Mouse (Mus musculus) hindbrain, embryonic 10.5 days (tissue): ENCODE results near the gene Smad1. TPM values are rescaled to one million over a fixed set of nuclear protein-coding genes. Genes with fewer than 3 reads are reported as not detected.

Experiments used
- DNase-seq: peaks from one replicate; pipeline ENCODE4 v3.0.0-alpha.2; 2017; ENCODE audit warnings: low spot score
- H3K27ac ChIP-seq: fragments of 300-500 bp; sonication (generic); 2 replicates; pipeline ENCODE4 v1.5.1; 2016; ENCODE audit warnings: mild to moderate bottlenecking, moderate library complexity
- H3K27me3 ChIP-seq: fragments of 300-500 bp; sonication (generic); 2 replicates; pipeline ENCODE4 v1.6.1; 2016; ENCODE audit warnings: mild to moderate bottlenecking; ENCODE audit not compliant: poor library complexity, insufficient read depth, severe bottlenecking
- H3K36me3 ChIP-seq: fragments of 300-500 bp; sonication (generic); 2 replicates; pipeline ENCODE4 v1.6.1; 2016; ENCODE audit warnings: mild to moderate bottlenecking, moderate library complexity
- H3K4me1 ChIP-seq: fragments of 300-500 bp; sonication (generic); replicated peaks from 2 replicates; pipeline ENCODE4 v1.6.1; 2016; ENCODE audit warnings: mild to moderate bottlenecking
- H3K4me3 ChIP-seq: fragments of 300-500 bp; sonication (generic); 2 replicates; pipeline ENCODE4 v1.5.1; 2016; ENCODE audit warnings: mild to moderate bottlenecking, moderate library complexity
- H3K9me3 ChIP-seq: fragments of 300-500 bp; sonication (generic); 2 replicates; pipeline ENCODE4 v1.6.1; 2016; ENCODE audit warnings: mild to moderate bottlenecking, moderate library complexity
- WGBS: fragments of 180-500 bp; shearing (Covaris S2); methylation state at CpG from one replicate; pipeline ENCODE4 v1.1.7; 2016; 5-methylcytosine and 5-hydroxymethylcytosine counted together
- polyA plus RNA-seq: library from polyadenylated mRNA; unstranded; fragments of >200 nt; fragmentation: Nextera tagmentation; extraction: Ambion mirVana; gene quantifications from 2 replicates; pipeline ENCODE4 v1.2.1, GENCODE M21; 2016

Smad1 gene
- polyA plus RNA-seq, 1 experiment from 2014 or later, result 45.9 TPM

GRCm38 (mm10) chr8:79301548-79301947 is 97.8 kb downstream of the Smad1 start:
- Histone ChIP-seq H3K36me3 (no peaks in the 10 kb centered on the region), H3K27ac (no peak overlapping the region), H3K9me3 (no peaks in the 10 kb centered on the region), H3K4me1 (peaks cover 2% of the 10 kb centered on the region; the same call in 1 of the 2 replicates), H3K27me3 (no peaks in the 10 kb centered on the region), H3K4me3 (no peak overlapping the region)
- DNase-seq, result no peak
- 86% methylated on average over 3 of the region's 3 CpGs for WGBS

DNA sequence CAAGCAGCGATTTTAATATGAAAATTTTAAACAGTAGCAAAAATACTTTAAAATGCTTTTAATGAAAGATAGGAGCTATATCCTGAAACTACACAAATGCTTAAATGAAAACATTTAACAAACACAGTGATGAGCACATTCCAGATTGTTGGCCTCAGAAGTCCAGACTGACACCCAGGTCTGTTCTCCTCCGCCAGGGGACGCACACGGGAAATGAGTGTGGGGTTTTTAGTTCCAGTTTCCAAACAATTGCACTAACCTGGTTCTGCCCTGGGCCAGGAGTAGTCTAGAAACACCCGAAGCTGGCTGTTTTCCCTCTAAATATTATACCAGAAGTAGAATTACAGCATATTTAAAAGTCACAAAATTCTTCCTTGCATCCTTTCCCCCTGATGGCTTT is 99.6 kb downstream of the Smad1 start:
- Histone ChIP-seq H3K4me3 (no peak overlapping the region), H3K27me3 (no peaks in the 10 kb centered on the region), H3K9me3 (no peaks in the 10 kb centered on the region), H3K27ac (no peak overlapping the region), H3K4me1 (peaks cover 19% of the 10 kb centered on the region), H3K36me3 (no peaks in the 10 kb centered on the region)
- 88% methylated on average over 5 of the region's 5 CpGs for WGBS
- DNase-seq, result no peak

DNA sequence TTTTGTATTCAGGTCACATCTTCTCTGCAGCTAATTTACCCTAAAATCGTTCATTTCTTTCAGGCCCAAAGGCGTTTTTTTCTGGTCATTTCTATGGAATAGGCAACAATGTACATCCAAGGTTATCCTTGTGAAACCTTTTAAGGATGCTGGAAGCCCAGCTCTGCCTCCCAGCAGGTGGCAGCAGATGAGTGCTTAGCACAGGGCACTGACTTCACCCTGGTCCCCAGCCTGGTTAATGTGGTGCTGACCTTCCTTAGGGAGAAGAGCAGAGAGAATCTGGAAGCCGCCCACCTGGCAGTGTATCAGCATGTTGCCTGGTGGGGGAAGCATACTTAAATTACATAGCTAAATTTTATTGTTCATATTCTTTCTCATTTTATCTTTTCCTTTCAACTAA is 101.6 kb downstream of the Smad1 start:
- 58% methylated on average over 3 of the region's 3 CpGs for WGBS
- Histone ChIP-seq H3K36me3 (no peaks in the 10 kb centered on the region), H3K9me3 (no peaks in the 10 kb centered on the region), H3K27ac (no peak overlapping the region), H3K4me3 (no peak overlapping the region), H3K27me3 (no peaks in the 10 kb centered on the region), H3K4me1 (peaks cover 37% of the 10 kb centered on the region)
- DNase-seq, result peak; percentile 53

- H3K27ac ChIP-seq, result peak overlapping the region; percentile 97
- DNase-seq, result no peak
Observed at GRCm38 (mm10) chr8:79295276-79296105, 103.8 kb downstream of the Smad1 start.

DNA sequence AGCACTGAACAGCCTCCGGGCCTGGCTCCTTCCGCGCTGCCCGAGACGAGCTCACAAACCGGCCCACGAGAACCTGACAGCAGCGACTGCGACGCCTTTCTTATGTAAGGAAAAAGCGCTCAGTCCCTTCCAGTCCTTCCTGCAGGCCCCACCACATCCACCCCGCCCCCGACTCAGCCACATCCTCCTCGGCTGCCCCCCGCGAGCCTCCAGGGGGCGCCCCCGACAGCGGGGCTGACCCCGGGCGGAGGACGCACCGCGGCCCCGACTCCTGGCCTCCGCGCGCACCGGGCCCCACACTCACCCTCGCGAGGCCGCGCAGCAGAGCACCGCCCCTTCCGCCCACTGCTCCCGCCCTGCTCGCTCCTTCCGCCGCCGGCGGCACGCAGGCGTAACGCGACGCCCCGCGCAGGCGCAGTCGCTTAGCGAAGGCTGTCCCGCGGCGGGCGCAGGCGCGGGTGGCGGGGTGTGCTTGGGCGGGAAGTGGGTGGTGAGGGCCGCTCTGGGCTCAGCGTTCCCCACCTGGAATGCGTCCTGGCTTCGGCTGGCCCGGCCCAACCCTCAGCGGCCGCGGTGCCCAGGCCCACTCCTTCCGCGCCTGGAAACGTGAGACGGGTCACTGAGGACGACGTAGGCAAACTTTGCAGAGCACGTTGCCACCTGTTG is 104.6 kb downstream of the Smad1 start, which contains the start of gene Mmaa:
TSS of gene Mmaa (minus strand) at position 328 of the 666 bp plus-strand sequence.
- peak; percentile 97 for DNase-seq
- Histone ChIP-seq H3K9me3 (no peaks in the 10 kb centered on the region), H3K27ac (peak within 1 kb of the TSS; percentile 97), H3K4me3 (peak within 1 kb of the TSS; percentile 79), H3K36me3 (no peaks in the 10 kb centered on the region), H3K27me3 (no peaks in the 10 kb centered on the region), H3K4me1 (peaks cover 37% of the 10 kb centered on the region)
- WGBS, result under 1% methylated on average over 74 of the region's 74 CpGs

More at GRCm38 (mm10) chr8:79295276-79296105, 103.8 kb downstream of the Smad1 start:
- H3K27me3 ChIP-seq, result no peaks in the 10 kb centered on the region
- no peaks in the 10 kb centered on the region for H3K9me3 ChIP-seq
- H3K4me1 ChIP-seq, result peaks cover 37% of the 10 kb centered on the region
- peak overlapping the region; percentile 79 for H3K4me3 ChIP-seq
- WGBS, result 17% methylated on average over 18 of the region's 18 CpGs
- no peaks in the 10 kb centered on the region for H3K36me3 ChIP-seq

DNA sequence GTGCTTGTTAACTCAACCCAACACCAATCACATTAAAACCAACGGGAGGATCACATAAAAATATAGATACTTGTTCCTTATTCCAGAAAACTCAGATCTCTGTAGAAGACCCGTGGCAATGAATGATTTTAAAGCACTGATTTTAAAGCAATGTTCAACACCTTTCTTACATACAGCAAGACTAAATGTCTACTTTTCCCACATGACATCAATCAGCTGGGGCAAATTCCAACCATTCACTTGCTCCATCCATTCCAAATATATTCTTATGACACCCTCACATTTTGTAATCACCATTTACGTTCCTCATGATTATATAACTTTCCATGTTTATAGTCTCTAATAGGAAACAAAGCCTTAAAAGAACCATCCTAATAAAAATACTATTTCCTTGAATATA is 105.5 kb downstream of the Smad1 start:
- peaks cover 37% of the 10 kb centered on the region for H3K4me1 ChIP-seq
- peak overlapping the region; percentile 97 for H3K27ac ChIP-seq
- no peaks in the 10 kb centered on the region for H3K27me3 ChIP-seq
- no peak for DNase-seq
- WGBS, result 81% methylated on average over 3 of the region's 3 CpGs
- no peaks in the 10 kb centered on the region for H3K9me3 ChIP-seq
- H3K4me3 ChIP-seq, result peak overlapping the region; percentile 79
- H3K36me3 ChIP-seq, result no peaks in the 10 kb centered on the region

GRCm38 (mm10) chr8:79292712-79293264 is 106.5 kb downstream of the Smad1 start:
- H3K4me1 ChIP-seq, result peaks cover 37% of the 10 kb centered on the region
- H3K9me3 ChIP-seq, result no peaks in the 10 kb centered on the region
- no peak for DNase-seq
- H3K27ac ChIP-seq, result no peak overlapping the region
- no peaks in the 10 kb centered on the region for H3K36me3 ChIP-seq
- H3K4me3 ChIP-seq, result no peak overlapping the region
- 90% methylated on average over 3 of the region's 3 CpGs for WGBS
- no peaks in the 10 kb centered on the region for H3K27me3 ChIP-seq

- Histone ChIP-seq H3K27me3 (no peaks in the 10 kb centered on the region), H3K27ac (no peak overlapping the region), H3K36me3 (no peaks in the 10 kb centered on the region), H3K4me1 (peaks cover 18% of the 10 kb centered on the region), H3K4me3 (no peak overlapping the region), H3K9me3 (no peaks in the 10 kb centered on the region)
- DNase-seq, result no peak
- 89% methylated on average over 5 of the region's 5 CpGs for WGBS
Observed at GRCm38 (mm10) chr8:79289592-79289991, 109.7 kb downstream of the Smad1 start.

DNA sequence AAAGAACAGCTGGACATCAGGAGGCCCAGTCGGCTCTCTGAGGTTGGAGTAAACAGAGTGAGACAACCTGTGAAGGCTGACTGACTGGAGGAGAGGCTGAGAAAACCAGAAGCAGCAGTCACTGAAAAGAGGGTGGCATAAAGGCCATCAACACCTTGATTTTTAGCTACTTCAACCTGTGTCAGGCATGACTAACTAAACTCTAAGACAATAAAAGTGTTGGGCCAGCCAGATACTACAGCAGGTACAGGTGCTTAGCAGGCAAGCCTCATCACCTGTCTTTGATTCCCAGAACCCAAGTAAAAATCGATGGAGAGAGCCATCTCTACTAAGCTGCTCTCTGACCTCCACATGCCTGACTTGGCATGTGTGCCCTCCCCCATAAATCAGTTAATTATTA is 110.6 kb downstream of the Smad1 start:
- no peak overlapping the region for H3K27ac ChIP-seq
- 65% methylated on average over 2 of the region's 2 CpGs for WGBS

More for the DNA sequence above, 110.6 kb downstream of the Smad1 start:
- H3K36me3 ChIP-seq, result no peaks in the 10 kb centered on the region
- H3K27me3 ChIP-seq, result no peaks in the 10 kb centered on the region
- no peak for DNase-seq
- no peaks in the 10 kb centered on the region for H3K9me3 ChIP-seq
- H3K4me3 ChIP-seq, result no peak overlapping the region
- H3K4me1 ChIP-seq, result peaks cover 8% of the 10 kb centered on the region

Other genes starting within 250 kb of the Smad1 start
- gene 1700011L22Rik, start 150.9 kb downstream of the Smad1 start, polyA plus RNA-seq, result not detected in 2 replicates
- 9.2 and 10.7 TPM in 2 replicates for gene Mmaa, start 104.6 kb downstream of the Smad1 start, polyA plus RNA-seq
- gene Otud4, start 240.1 kb upstream of the Smad1 start, polyA plus RNA-seq, result 12.1 and 15.5 TPM in 2 replicates